Mouse (Mus musculus): ENCODE data around the gene Hoxb4.

Gene Hoxb4

GRCm38 (mm10) chr11:96313806-96314428 lies 4.2 kb upstream of the Hoxb4 start:
- no peak for DNase-seq (ENCODE audit: extremely low read depth, low read depth)

- DNase-seq (ENCODE audit: extremely low read depth, low read depth), result no peak
Observed at GRCm38 (mm10) chr11:96314671-96315343, 3.3 kb upstream of the Hoxb4 start.

- DNase-seq (ENCODE audit: extremely low read depth, low read depth), result no peak
Observed at GRCm38 (mm10) chr11:96315344-96315681, 2.8 kb upstream of the Hoxb4 start.

GRCm38 (mm10) chr11:96316696-96317607 lies 1.1 kb upstream of the Hoxb4 start:
- DNase-seq (ENCODE audit: extremely low read depth, low read depth), result no peak

- no peak for DNase-seq (ENCODE audit: extremely low read depth, low read depth)
Observed at GRCm38 (mm10) chr11:96318368-96319070, 452 bp downstream of the Hoxb4 start.

- DNase-seq (ENCODE audit: extremely low read depth, low read depth), result no peak
Observed at GRCm38 (mm10) chr11:96319071-96319902, 1.2 kb downstream of the Hoxb4 start.

GRCm38 (mm10) chr11:96319910-96320309 lies 1.8 kb downstream of the Hoxb4 start:
- no peak for DNase-seq (ENCODE audit: extremely low read depth, low read depth)

- DNase-seq (ENCODE audit: extremely low read depth, low read depth), result no peak
Observed at GRCm38 (mm10) chr11:96320688-96321087, 2.6 kb downstream of the Hoxb4 start.

GRCm38 (mm10) chr11:96321846-96322245 lies 3.8 kb downstream of the Hoxb4 start:
- no peak for DNase-seq (ENCODE audit: extremely low read depth, low read depth)

GRCm38 (mm10) chr11:96322738-96323137 lies 4.7 kb downstream of the Hoxb4 start:
- DNase-seq (ENCODE audit: extremely low read depth, low read depth), result no peak

- no peak for DNase-seq (ENCODE audit: extremely low read depth, low read depth)
Observed at GRCm38 (mm10) chr11:96323154-96323553, 5.1 kb downstream of the Hoxb4 start, which contains the start of gene Hoxb3. Hoxb3 (plus strand) TSS chr11:96323326.

- no peak for DNase-seq (ENCODE audit: extremely low read depth, low read depth)
Observed at GRCm38 (mm10) chr11:96324125-96324524, 6.1 kb downstream of the Hoxb4 start.

- no peak for DNase-seq (ENCODE audit: extremely low read depth, low read depth)
Observed at GRCm38 (mm10) chr11:96324965-96325364, 6.9 kb downstream of the Hoxb4 start.

- no peak for DNase-seq (ENCODE audit: extremely low read depth, low read depth)
Observed at GRCm38 (mm10) chr11:96325747-96326212, 7.7 kb downstream of the Hoxb4 start.

- DNase-seq (ENCODE audit: extremely low read depth, low read depth), result no peak
Observed at GRCm38 (mm10) chr11:96326705-96327104, 8.6 kb downstream of the Hoxb4 start.

GRCm38 (mm10) chr11:96327122-96327521 lies 9.1 kb downstream of the Hoxb4 start:
- no peak for DNase-seq (ENCODE audit: extremely low read depth, low read depth)

- no peak for DNase-seq (ENCODE audit: extremely low read depth, low read depth)
Observed at GRCm38 (mm10) chr11:96327750-96328149, 9.7 kb downstream of the Hoxb4 start.

GRCm38 (mm10) chr11:96328605-96329004 lies 10.5 kb downstream of the Hoxb4 start:
- no peak for DNase-seq (ENCODE audit: extremely low read depth, low read depth)

GRCm38 (mm10) chr11:96332105-96332504 lies 14.0 kb downstream of the Hoxb4 start:
- no peak for DNase-seq (ENCODE audit: extremely low read depth, low read depth)

- DNase-seq (ENCODE audit: extremely low read depth, low read depth), result no peak
Observed at GRCm38 (mm10) chr11:96332618-96333032, 14.6 kb downstream of the Hoxb4 start.
